Mouse (Mus musculus): ENCODE data around the gene Aicda. TPM values are rescaled to one million over a fixed set of nuclear protein-coding genes. Genes with fewer than 3 reads are reported as not detected.

Aicda gene
- total and polyA plus RNA-seq, 3 experiments: 5.4 to 41.1 (median 33.3) TPM

DNA sequence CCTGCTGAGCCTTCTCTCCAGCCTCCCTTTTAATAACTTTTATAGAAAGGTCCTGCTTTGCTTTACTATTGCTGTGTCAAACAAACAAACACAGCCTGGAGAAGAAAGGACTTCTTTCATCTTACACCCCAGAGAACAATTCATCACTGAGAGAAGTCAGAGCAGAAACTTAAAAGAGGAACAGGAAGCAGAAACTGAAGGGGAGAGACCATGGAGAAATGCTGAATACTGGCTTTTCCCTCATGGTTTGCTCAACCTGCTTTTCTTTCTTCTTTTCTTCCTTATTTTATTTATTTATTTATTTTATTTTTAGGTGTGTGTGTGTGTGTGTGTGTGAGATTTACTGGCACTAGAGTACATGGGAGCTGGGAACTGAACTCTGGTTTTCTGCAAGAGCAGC, 50.7 kb downstream of the Aicda start (continued):
- no peak for TF ChIP-seq NELFE (IDR thresholded peaks at IDR 0.05; ENCODE audit: low read depth, low read length)
- TF ChIP-seq NRF1 (IDR thresholded peaks at IDR 0.05; ENCODE audit: low read depth, low read length): no peak
- no peak for TF ChIP-seq MAZ (IDR thresholded peaks at IDR 0.05; ENCODE audit: low read depth, low read length)
- no peak for TF ChIP-seq USF1 (IDR thresholded peaks at IDR 0.05; ENCODE audit: low read depth, low read length)
- TF ChIP-seq ELF1 (IDR thresholded peaks at IDR 0.05; ENCODE audit: low read depth, low read length): peak; percentile 67
- TF ChIP-seq RCOR1 (conservative IDR thresholded peaks at IDR 0.05; ENCODE audit: low read depth, low read length): no peak
- peak; percentile 55; the same call in 1 of the 2 replicates for TF ChIP-seq MAFK (IDR thresholded peaks at IDR 0.05; ENCODE audit: insufficient replicate concordance, low read length)
- peak; percentile 29 for TF ChIP-seq ETS1 (conservative IDR thresholded peaks at IDR 0.05; ENCODE audit: low read depth, low read length)
- TF ChIP-seq ZMIZ1 (IDR thresholded peaks at IDR 0.05; ENCODE audit: low read depth, low read length): no peak
- no peak for TF ChIP-seq SMC3 (IDR thresholded peaks at IDR 0.05; ENCODE audit: low read depth, low read length)
- TF ChIP-seq BHLHE40 (IDR thresholded peaks at IDR 0.05; ENCODE audit: low read depth, low read length): no peak
- no peak for TF ChIP-seq JUND (conservative IDR thresholded peaks at IDR 0.05; ENCODE audit: low read depth, low read length)
- no peak for TF ChIP-seq UBTF (IDR thresholded peaks at IDR 0.05; ENCODE audit: low read depth, low read length)
- no peak for TF ChIP-seq MXI1 (IDR thresholded peaks at IDR 0.05; ENCODE audit: low read depth, low read length)

DNA sequence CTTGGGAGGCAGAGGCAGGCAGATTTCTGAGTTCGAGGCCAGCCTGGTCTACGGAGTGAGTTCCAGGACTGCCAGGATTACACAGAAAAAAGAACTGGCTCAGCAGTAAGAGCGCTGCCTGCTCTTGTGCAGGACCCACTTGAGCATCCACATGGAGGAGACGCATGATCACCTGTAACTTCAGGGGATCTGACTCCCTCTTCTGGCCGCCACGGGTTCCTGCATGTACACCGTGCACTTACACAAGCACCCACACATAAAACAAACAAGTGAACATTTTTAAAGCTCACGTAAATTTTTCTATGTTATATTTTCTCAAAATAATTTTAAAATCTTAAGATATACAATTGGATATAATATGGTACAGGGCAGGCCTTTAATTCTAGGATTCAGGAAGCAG, 51.9 kb downstream of the Aicda start:
- dilution Hi-C loops (cut with MboI; ENCODE audit: extremely low pct_ligation_motif_present, extremely low pct_unique_long_range_greater_than_20kb, low sequenced_read_pairs): no loop called here
- no peak overlapping the region for H3K4me2 ChIP-seq (ENCODE audit: insufficient read depth, low read depth, poor library complexity, severe bottlenecking)
- peaks cover 10% of the 10 kb centered on the region for H3K79me2 ChIP-seq (replicated peaks; ENCODE audit: control insufficient read depth, extremely low read depth, insufficient read depth, poor library complexity, severe bottlenecking)
- H3K4me3 ChIP-seq (replicated peaks in 1 of 3; ENCODE audit: low read depth in 2 of 3, low read length in 2 of 3, poor library complexity in 1 of 3): no peak overlapping the region
- no peaks in the 10 kb centered on the region for H3K36me3 ChIP-seq (replicated peaks in 1 of 2; ENCODE audit: control insufficient read depth in 1 of 2, insufficient read depth in 1 of 2, low read length in 1 of 2)
- peak; percentile 59 for DNase-seq (ENCODE audit: extremely low read depth)
- H3K4me1 ChIP-seq (ENCODE audit: control insufficient read depth in 1 of 2, insufficient read depth in 2 of 2): peaks cover 2 to 11% of the 10 kb centered on the region in 2 experiments; a peak in 2 of 4 replicates
- H3K9ac ChIP-seq (ENCODE audit: insufficient read depth, low read depth): no peak overlapping the region
- no peak overlapping the region for H3K27ac ChIP-seq (ENCODE audit: insufficient read depth, low read depth)
- in situ Hi-C loops (cut with MboI; ENCODE audit: low pct_ligation_motif_present, low pct_unique_long_range_greater_than_20kb, low sequenced_read_pairs): no loop called here
- no peaks in the 10 kb centered on the region for H3K27me3 ChIP-seq (replicated peaks)
- TF ChIP-seq CHD2 (IDR thresholded peaks at IDR 0.05; ENCODE audit: low read length) (no peak), NELFE (IDR thresholded peaks at IDR 0.05; ENCODE audit: low read depth, low read length) (no peak), UBTF (IDR thresholded peaks at IDR 0.05; ENCODE audit: low read depth, low read length) (no peak), JUND (conservative IDR thresholded peaks at IDR 0.05; ENCODE audit: low read depth, low read length) (no peak), JUN (IDR thresholded peaks at IDR 0.05; ENCODE audit: insufficient read depth, low read depth, low read length) (no peak), BHLHE40 (IDR thresholded peaks at IDR 0.05; ENCODE audit: low read depth, low read length) (no peak), MXI1 (IDR thresholded peaks at IDR 0.05; ENCODE audit: low read depth, low read length) (no peak), CHD1 (IDR thresholded peaks at IDR 0.05; ENCODE audit: low read depth, low read length) (no peak), ZNF384 (IDR thresholded peaks at IDR 0.05; ENCODE audit: low read depth, low read length) (no peak), CTCF (conservative IDR thresholded peaks at IDR 0.05 in 1 of 2, IDR thresholded peaks at IDR 0.05 in 1 of 2; ENCODE audit: low read depth in 2 of 2, low read length in 2 of 2) (peak; percentile 28 to 71), USF2 (conservative IDR thresholded peaks at IDR 0.05; ENCODE audit: low read depth, low read length) (no peak), E2F4 (IDR thresholded peaks at IDR 0.05; ENCODE audit: insufficient replicate concordance, low read depth, low read length) (no peak), TBP (conservative IDR thresholded peaks at IDR 0.05; ENCODE audit: low read depth, low read length) (no peak), RCOR1 (conservative IDR thresholded peaks at IDR 0.05; ENCODE audit: low read depth, low read length) (no peak), PAX5 (IDR thresholded peaks at IDR 0.05; ENCODE audit: low read length) (no peak), IRF4 (IDR thresholded peaks at IDR 0.05; ENCODE audit: low read depth, low read length) (no peak), GABPA (IDR thresholded peaks at IDR 0.05; ENCODE audit: insufficient replicate concordance, low read depth, low read length) (no peak), ELF1 (IDR thresholded peaks at IDR 0.05; ENCODE audit: low read depth, low read length) (no peak), ZMIZ1 (IDR thresholded peaks at IDR 0.05; ENCODE audit: low read depth, low read length) (no peak), RAD21 (IDR thresholded peaks at IDR 0.05; ENCODE audit: low read depth, low read length) (peak; percentile 53), KAT2A (IDR thresholded peaks at IDR 0.05; ENCODE audit: insufficient replicate concordance, low read length) (no peak), POLR2AphosphoS2 (IDR thresholded peaks at IDR 0.05; ENCODE audit: low read depth, low read length) (no peak), EP300 (IDR thresholded peaks at IDR 0.05; ENCODE audit: low read length) (no peak), SMC3 (IDR thresholded peaks at IDR 0.05; ENCODE audit: low read depth, low read length) (peak; percentile 54), MEF2A (IDR thresholded peaks at IDR 0.05; ENCODE audit: borderline replicate concordance, low read depth, low read length) (no peak), MYC (IDR thresholded peaks at IDR 0.05; ENCODE audit: low read depth, low read length) (peak; percentile 67; the same call in 1 of the 2 replicates), NRF1 (IDR thresholded peaks at IDR 0.05; ENCODE audit: low read depth, low read length) (no peak), ETS1 (conservative IDR thresholded peaks at IDR 0.05; ENCODE audit: low read depth, low read length) (no peak)
- H3K9me3 ChIP-seq (replicated peaks; ENCODE audit: low read length): no peaks in the 10 kb centered on the region

Measured in CH12.LX (cell line).